Mouse (Mus musculus): ENCODE results near the gene Btbd17.

Gene Btbd17

GRCm38 (mm10) chr11:114764820-114765818 is 30.6 kb downstream of the Btbd17 start, which contains the start of gene Kif19a:
Gene Kif19a (plus strand): TSS chr11:114765388.
- DNase-seq = peak; percentile 50

GRCm38 (mm10) chr11:114747564-114748138 is 48.1 kb downstream of the Btbd17 start:
- DNase-seq = no peak

- DNase-seq = peak; percentile 90
These were observed 50.6 kb downstream of the Btbd17 start for GRCm38 (mm10) chr11:114745134-114745533.

GRCm38 (mm10) chr11:114741451-114741850 is 54.3 kb downstream of the Btbd17 start:
- no peak for DNase-seq

All from cerebellum, adult 9-11 months (tissue).